Mouse (Mus musculus) heart, postnatal 4 days (tissue): Measurements from ENCODE around the gene Ndufaf1. TPM values are rescaled to one million over a fixed set of nuclear protein-coding genes. Genes with fewer than 3 reads are reported as not detected.

Experiments
- DNase-seq: peaks from one replicate; pipeline ENCODE4 v3.0.0; 2021
- total RNA-seq, 2 experiments: library from RNA; stranded (reverse); gene quantifications; 2 replicates each; pipeline ENCODE4 v1.2.3; 2021

Gene Ndufaf1
- total RNA-seq, 2 experiments from 2014 or later = 47.7 to 48.9 TPM

DNA sequence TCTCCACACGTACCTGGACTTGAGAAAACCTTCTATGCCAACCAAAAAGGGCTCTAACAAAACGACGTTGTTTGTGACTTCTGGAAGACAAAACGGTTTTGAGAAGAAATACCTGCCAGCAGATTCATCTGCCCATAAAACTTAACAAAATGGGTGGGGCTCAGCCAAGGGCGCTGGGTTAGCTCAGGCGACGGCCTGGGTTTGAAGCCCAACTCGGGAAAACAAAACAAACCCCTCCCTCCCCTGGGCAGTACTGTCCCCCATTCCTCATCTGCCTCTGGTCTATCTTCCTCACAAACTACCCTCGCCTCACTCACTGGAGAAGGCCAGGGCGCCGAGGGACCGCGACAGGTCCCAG lies 44.8 kb downstream of the Ndufaf1 start:
- no peak for DNase-seq

DNA sequence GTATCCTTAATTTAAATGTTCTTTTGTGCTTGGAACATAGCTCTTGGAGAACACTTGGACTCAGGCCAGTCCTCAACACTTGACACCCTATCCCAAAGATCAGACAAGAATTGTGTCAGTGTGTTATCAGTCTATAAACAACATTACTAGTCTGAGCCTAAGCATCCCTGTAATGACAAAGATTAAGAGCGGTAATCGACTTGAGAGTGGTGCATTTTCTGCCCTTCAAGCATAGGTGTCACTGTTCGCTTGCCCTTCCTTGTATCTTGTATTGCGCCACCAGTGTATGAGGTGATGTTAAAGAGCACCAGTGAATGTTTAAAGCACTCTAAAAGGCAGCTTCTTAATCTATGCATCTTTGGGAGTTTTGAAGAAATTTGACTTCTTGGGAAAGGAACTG lies 55.6 kb downstream of the Ndufaf1 start:
- DNase-seq = no peak

Other genes with a start within 250 kb of the Ndufaf1 start
- gene Ino80, start 185.1 kb downstream of the Ndufaf1 start, total RNA-seq = 10 to 100 TPM; 15.5 to 16.8 TPM
- gene Exd1, start 115.2 kb downstream of the Ndufaf1 start, total RNA-seq = under 1 TPM; 0.23 to 0.24 TPM
- 10 to 100 TPM; 77.5 to 84.8 TPM for gene Chp1, start 115.1 kb downstream of the Ndufaf1 start, total RNA-seq
- 10 to 100 TPM; 23.4 to 27.3 TPM for gene Nusap1, start 44.5 kb downstream of the Ndufaf1 start, total RNA-seq
- gene Oip5, start 44.4 kb downstream of the Ndufaf1 start, total RNA-seq = 10 to 100 TPM; 10.3 to 11.1 TPM
- 10 to 100 TPM; 26.4 to 27.1 TPM for gene Rtf1, start 12.2 kb upstream of the Ndufaf1 start, total RNA-seq
- 1 to 10 TPM; 1.5 to 1.7 TPM for gene Itpka, start 79.5 kb upstream of the Ndufaf1 start, total RNA-seq
- gene Ltk, start 97.6 kb upstream of the Ndufaf1 start, total RNA-seq = under 1 TPM in 1 of 2 experiments, not detected in 1; 0.16 TPM
- gene Rpap1, start 124.7 kb upstream of the Ndufaf1 start, total RNA-seq = 10 to 100 TPM; 16.1 to 18.7 TPM
- 1 to 10 TPM; 9.5 to 9.7 TPM for gene Tyro3, start 134.9 kb upstream of the Ndufaf1 start, total RNA-seq
- 10 to 100 TPM; 51.6 to 57.6 TPM for gene Mga, start 234.4 kb upstream of the Ndufaf1 start, total RNA-seq